Mouse (Mus musculus): ENCODE measurements at regions not wholly inside any gene's neighbourhood (a gene's known extent, or its start where the extent isn't known, plus 50 kb on each side); places are given as distances from the start of the nearest gene placed in this dataset.

GRCm38 (mm10) chr10:102897368-102897767 is 132.6 kb downstream of the Alx1 start:
- no peak for TF ChIP-seq POLR2A (IDR thresholded peaks at IDR 0.05; ENCODE audit: borderline replicate concordance, low read depth, low read length)
- no peak for TF ChIP-seq CTCF (IDR thresholded peaks at IDR 0.05; ENCODE audit: low read depth, low read length)

Data from bone marrow macrophage, adult 2 months (primary cell).